Mouse (Mus musculus): ENCODE data around the gene Hoxb1. TPM values are rescaled to one million over a fixed set of nuclear protein-coding genes. Genes with fewer than 3 reads are reported as not detected.

Hoxb1 gene
- polyA plus RNA-seq, 1 experiment = not detected

DNA sequence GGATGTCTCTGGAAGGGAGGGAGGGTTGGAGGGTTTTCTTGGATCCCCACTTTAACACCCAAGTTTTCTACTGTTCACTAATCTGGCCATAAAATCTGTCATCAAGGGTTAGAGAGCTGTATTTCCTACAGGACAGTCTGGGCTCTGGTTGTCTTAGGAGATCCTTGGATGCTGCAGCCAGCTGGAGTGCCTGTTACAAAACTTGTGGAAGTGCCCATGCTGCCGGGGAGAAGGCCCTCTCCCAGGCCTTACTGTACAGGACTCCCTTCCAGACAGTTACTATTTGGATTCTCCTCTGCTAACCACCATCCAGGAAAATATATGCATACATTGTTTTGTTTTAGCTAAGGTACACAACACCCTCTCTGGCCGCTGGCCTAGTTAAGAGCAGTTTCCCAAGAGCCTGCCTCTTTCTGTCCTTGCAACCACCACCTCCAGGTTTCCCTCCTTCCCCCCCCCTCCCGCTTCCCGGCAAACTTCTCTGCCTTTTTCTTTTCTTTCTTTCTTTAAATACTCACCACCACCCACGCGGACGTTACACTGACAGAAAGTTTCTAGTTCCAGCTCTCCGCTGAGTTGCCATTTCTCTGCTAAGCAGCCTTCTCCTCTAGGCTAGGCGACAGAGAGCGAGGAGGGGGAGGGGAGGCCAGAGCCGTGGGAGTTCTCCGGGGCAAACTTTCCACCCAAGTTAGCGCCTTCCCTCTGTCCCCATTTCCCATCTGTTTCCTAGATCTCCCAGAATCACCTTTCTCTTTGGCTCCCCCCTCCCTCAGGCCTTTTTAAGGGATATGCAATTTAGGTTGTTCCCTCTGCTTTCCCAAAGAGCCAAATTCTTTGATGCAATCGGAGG is 15.8 kb upstream of the Hoxb1 start:
- H3K36me3 ChIP-seq (ENCODE audit: control insufficient read depth, insufficient read depth, low read length) = no peaks in the 10 kb centered on the region
- no peak overlapping the region for H3K4me3 ChIP-seq (ENCODE audit: extremely low read depth, insufficient read depth, insufficient read length)
- TF ChIP-seq CTCF (IDR thresholded peaks at IDR 0.05; ENCODE audit: extremely low read depth, insufficient read depth, insufficient read length, insufficient replicate concordance) (no peak), POLR2A (IDR thresholded peaks at IDR 0.05; ENCODE audit: low read depth, low read length) (no peak)
- DNase-seq (ENCODE audit: low read depth in 1 of 2, low spot score in 2 of 2) = no peak
- 69% methylated on average over 14 of the region's 14 CpGs for WGBS
- H3K27ac ChIP-seq (ENCODE audit: insufficient read depth, low read length) = peak overlapping the region; percentile 41
- peaks cover 23% of the 10 kb centered on the region for H3K27me3 ChIP-seq (ENCODE audit: control insufficient read depth, insufficient read depth, low read length)
- H3K4me1 ChIP-seq (ENCODE audit: control insufficient read depth, insufficient read depth, insufficient read length) = peaks cover 5% of the 10 kb centered on the region

DNA sequence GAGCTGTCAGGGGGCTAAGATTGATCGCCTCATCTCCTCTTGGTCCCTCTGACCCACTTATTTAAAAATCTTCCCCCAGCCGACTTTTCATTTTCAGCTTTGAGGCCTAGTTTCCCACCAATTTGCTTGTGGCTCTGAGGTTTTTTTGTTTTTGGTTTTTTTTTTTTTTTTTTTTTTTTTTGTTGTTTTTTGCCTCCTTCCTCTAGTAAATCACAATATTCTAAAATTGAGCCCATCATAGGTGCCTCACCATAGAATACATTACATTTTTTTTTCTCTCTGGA is 15.3 kb upstream of the Hoxb1 start, which contains the start of gene Hoxb2:
Gene Hoxb2 (plus strand): TSS at position 185 of the 284 bp plus-strand sequence.
- WGBS = 70% methylated on average over 2 of the region's 2 CpGs
- H3K27ac ChIP-seq (ENCODE audit: insufficient read depth, low read length) = peak within 1 kb of the TSS; percentile 41

DNA sequence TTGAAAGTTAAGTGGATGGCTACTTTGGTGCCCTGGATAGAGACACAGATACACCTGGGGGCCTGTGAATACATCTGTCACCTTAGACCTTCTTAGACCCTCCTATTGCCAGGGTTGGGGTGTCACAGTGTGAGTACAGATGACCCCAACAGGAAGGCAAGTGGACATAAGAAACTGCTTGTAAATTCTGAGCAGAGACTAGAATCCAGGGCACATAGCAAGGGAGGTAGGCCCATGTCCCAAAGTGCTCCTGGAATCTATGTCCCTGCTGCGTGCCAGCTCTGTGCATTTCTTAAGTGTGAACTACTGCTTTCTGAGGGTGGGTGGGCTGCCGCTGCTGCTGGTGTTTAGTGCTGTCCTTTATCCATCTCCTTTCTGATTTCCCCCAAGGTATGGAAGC is 14.8 kb upstream of the Hoxb1 start:
- TF ChIP-seq POLR2A (IDR thresholded peaks at IDR 0.05; ENCODE audit: low read depth, low read length) (no peak), CTCF (IDR thresholded peaks at IDR 0.05; ENCODE audit: extremely low read depth, insufficient read depth, insufficient read length, insufficient replicate concordance) (no peak)
- Histone ChIP-seq H3K27ac (ENCODE audit: insufficient read depth, low read length) (no peak overlapping the region), H3K36me3 (ENCODE audit: control insufficient read depth, insufficient read depth, low read length) (no peaks in the 10 kb centered on the region), H3K27me3 (ENCODE audit: control insufficient read depth, insufficient read depth, low read length) (peaks cover 27% of the 10 kb centered on the region), H3K4me1 (ENCODE audit: control insufficient read depth, insufficient read depth, insufficient read length) (peaks cover 5% of the 10 kb centered on the region), H3K4me3 (ENCODE audit: extremely low read depth, insufficient read depth, insufficient read length) (no peak overlapping the region)
- DNase-seq (ENCODE audit: low read depth in 1 of 2, low spot score in 2 of 2) = no peak
- 89% methylated on average over 2 of the region's 2 CpGs for WGBS

More for the DNA sequence above, 15.3 kb upstream of the Hoxb1 start, which contains the start of gene Hoxb2:
- Histone ChIP-seq H3K36me3 (ENCODE audit: control insufficient read depth, insufficient read depth, low read length) (no peaks in the 10 kb centered on the region), H3K4me3 (ENCODE audit: extremely low read depth, insufficient read depth, insufficient read length) (no peak within 1 kb of the TSS), H3K27me3 (ENCODE audit: control insufficient read depth, insufficient read depth, low read length) (peaks cover 27% of the 10 kb centered on the region), H3K4me1 (ENCODE audit: control insufficient read depth, insufficient read depth, insufficient read length) (peaks cover 5% of the 10 kb centered on the region)
- TF ChIP-seq CTCF (IDR thresholded peaks at IDR 0.05; ENCODE audit: extremely low read depth, insufficient read depth, insufficient read length, insufficient replicate concordance) (no peak), POLR2A (IDR thresholded peaks at IDR 0.05; ENCODE audit: low read depth, low read length) (no peak)
- no peak for DNase-seq (ENCODE audit: low read depth in 1 of 2, low spot score in 2 of 2)

DNA sequence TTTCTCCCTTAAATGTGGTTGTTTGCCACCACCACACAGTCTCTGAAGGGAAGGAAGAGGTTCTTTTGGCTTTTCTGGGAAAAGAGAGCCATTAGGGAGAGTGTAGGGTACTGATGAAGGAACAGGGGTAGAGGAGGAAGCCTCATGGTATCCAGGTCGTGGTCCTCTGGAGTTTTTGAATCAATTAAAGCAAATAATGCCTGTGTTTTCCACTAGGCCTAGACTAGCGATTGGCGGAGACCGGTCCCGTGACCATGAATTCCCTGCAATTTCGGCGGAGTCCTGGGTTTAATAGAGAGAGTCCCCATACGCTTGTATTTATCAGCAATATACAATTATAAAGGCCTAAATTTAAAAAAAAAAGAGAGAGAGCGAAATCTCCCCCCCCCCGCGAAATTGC is 14.2 kb upstream of the Hoxb1 start:
- H3K27ac ChIP-seq (ENCODE audit: insufficient read depth, low read length) = no peak overlapping the region
- H3K4me3 ChIP-seq (ENCODE audit: extremely low read depth, insufficient read depth, insufficient read length) = no peak overlapping the region
- WGBS = 53% methylated on average over 11 of the region's 11 CpGs
- TF ChIP-seq CTCF (IDR thresholded peaks at IDR 0.05; ENCODE audit: extremely low read depth, insufficient read depth, insufficient read length, insufficient replicate concordance) (no peak), POLR2A (IDR thresholded peaks at IDR 0.05; ENCODE audit: low read depth, low read length) (no peak)
- H3K36me3 ChIP-seq (ENCODE audit: control insufficient read depth, insufficient read depth, low read length) = no peaks in the 10 kb centered on the region
- peaks cover 5% of the 10 kb centered on the region for H3K4me1 ChIP-seq (ENCODE audit: control insufficient read depth, insufficient read depth, insufficient read length)
- no peak for DNase-seq (ENCODE audit: low read depth in 1 of 2, low spot score in 2 of 2)
- H3K27me3 ChIP-seq (ENCODE audit: control insufficient read depth, insufficient read depth, low read length) = peaks cover 24% of the 10 kb centered on the region

DNA sequence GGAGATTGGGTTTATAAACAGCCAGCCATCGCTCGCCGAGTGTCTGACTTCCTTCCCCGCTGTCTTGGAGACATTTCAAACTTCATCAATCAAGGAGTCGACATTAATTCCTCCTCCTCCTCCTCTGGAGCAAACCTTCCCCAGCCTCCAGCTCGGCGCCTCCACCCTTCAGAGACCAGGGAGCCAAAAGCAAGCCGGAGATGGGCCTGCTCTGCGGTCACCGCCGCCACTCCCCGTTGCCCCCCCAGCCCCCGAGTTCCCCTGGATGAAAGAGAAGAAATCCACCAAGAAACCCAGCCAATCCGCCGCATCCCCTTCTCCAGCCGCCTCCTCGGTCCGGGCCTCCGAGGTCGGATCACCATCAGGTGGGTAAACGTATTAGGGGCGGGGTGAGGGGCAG is 13.7 kb upstream of the Hoxb1 start:
- peak overlapping the region; percentile 15; the same call in 1 of the 2 replicates for H3K27ac ChIP-seq (ENCODE audit: insufficient read depth, low read length)
- TF ChIP-seq POLR2A (IDR thresholded peaks at IDR 0.05; ENCODE audit: low read depth, low read length) (no peak), CTCF (IDR thresholded peaks at IDR 0.05; ENCODE audit: extremely low read depth, insufficient read depth, insufficient read length, insufficient replicate concordance) (no peak)
- no peak for DNase-seq (ENCODE audit: low read depth in 1 of 2, low spot score in 2 of 2)
- 6% methylated on average over 22 of the region's 22 CpGs for WGBS
- H3K36me3 ChIP-seq (ENCODE audit: control insufficient read depth, insufficient read depth, low read length) = no peaks in the 10 kb centered on the region
- H3K4me1 ChIP-seq (ENCODE audit: control insufficient read depth, insufficient read depth, insufficient read length) = peaks cover 5% of the 10 kb centered on the region
- peaks cover 24% of the 10 kb centered on the region for H3K27me3 ChIP-seq (ENCODE audit: control insufficient read depth, insufficient read depth, low read length)
- peak overlapping the region; percentile 23 for H3K4me3 ChIP-seq (ENCODE audit: extremely low read depth, insufficient read depth, insufficient read length)

DNA sequence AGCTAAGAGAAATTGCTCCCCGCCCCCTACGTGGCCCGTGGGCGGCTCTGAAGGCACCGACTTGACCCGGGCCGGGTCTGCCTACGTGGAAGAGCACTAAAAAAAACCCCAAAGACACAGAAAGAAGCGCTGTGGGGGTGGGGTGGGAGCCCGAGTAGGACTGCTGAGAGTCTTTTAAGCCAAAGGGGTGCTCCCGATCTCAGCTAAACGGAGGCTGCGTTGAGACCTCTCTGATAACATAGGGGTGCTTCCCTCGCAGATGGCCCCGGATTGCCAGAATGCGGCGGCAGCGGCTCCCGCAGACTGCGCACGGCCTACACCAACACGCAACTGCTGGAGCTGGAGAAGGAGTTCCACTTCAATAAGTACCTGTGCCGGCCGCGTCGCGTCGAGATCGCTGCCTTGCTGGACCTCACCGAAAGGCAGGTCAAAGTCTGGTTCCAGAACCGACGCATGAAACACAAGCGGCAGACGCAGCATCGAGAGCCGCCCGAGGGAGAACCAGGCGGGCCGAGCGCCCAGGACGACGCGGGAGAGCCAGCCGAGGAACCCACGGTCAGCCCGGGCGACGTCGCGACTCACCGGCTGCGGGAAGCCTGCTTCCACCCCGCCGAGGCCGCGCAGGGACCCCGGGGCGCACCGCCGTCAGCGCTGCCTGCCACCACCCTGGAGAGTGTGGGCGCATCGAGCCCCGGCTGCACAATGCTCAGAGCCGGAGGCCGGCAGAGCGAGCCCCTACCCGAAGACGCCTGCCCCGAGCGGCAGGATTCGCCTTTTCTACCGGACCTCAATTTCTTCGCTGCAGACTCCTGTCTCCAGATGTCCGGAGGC is 12.6 kb upstream of the Hoxb1 start:
- peaks cover 24% of the 10 kb centered on the region for H3K27me3 ChIP-seq (ENCODE audit: control insufficient read depth, insufficient read depth, low read length)

More for the DNA sequence above, 12.6 kb upstream of the Hoxb1 start:
- Histone ChIP-seq H3K36me3 (ENCODE audit: control insufficient read depth, insufficient read depth, low read length) (no peaks in the 10 kb centered on the region), H3K27ac (ENCODE audit: insufficient read depth, low read length) (peak overlapping the region; percentile 57), H3K4me1 (ENCODE audit: control insufficient read depth, insufficient read depth, insufficient read length) (peaks cover 5% of the 10 kb centered on the region), H3K4me3 (ENCODE audit: extremely low read depth, insufficient read depth, insufficient read length) (peak overlapping the region; percentile 36)
- TF ChIP-seq CTCF (IDR thresholded peaks at IDR 0.05; ENCODE audit: extremely low read depth, insufficient read depth, insufficient read length, insufficient replicate concordance) (no peak), POLR2A (IDR thresholded peaks at IDR 0.05; ENCODE audit: low read depth, low read length) (no peak)
- no peak for DNase-seq (ENCODE audit: low read depth in 1 of 2, low spot score in 2 of 2)
- 1% methylated on average over 74 of the region's 75 CpGs for WGBS
